In the genomic region with DNA sequence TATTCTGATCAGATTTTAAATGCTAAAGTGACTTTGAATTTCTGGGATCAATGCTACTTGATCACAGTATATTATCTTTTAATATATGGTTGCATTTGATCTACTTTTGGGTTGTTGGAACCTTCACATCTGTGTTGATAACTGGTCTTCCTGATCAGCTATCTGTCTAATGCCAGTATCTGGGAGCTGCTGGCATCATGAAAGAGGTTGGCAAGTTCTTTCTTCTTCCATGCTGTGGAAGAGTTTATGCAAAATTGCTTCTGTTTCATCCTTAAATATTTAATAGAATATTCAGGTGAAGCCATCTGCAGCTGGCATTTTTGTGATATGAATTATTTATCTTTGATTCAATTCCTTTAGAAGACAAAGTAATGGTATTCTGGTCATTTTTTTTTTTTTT, we compare ENCODE assay signal across 30 mouse cellular contexts. TPM values are rescaled to one million over a fixed set of nuclear protein-coding genes. Genes with fewer than 3 reads are reported as not detected.
"Had no signal": no experiment of that assay in that cellular context is flagged by ENCODE, and none has a peak within 500 bp of the region (broad histone marks: within the 10 kb centered on the region; RNA-seq: fewer than 3 reads in every experiment).

No protein-coding gene starts in this region.

- H3K27ac ChIP-seq: limb, embryonic 10.5 days; limb, embryonic 12.5 days; limb, embryonic 13.5 days; limb, embryonic 15.5 days; liver, embryonic 12.5 days; liver, embryonic 13.5 days; liver, embryonic 14.5 days; liver, embryonic 15.5 days; lung, embryonic 15.5 days; macrophage; midbrain, embryonic 10.5 days; midbrain, embryonic 12.5 days; midbrain, embryonic 13.5 days; midbrain, embryonic 15.5 days; neural tube, embryonic 12.5 days; neural tube, embryonic 13.5 days had no signal

- H3K4me2 ChIP-seq: limb, embryonic 12.5 days; limb, embryonic 13.5 days; limb, embryonic 15.5 days; liver, embryonic 11.5 days; liver, embryonic 12.5 days; liver, embryonic 13.5 days; liver, embryonic 15.5 days; lung, embryonic 14.5 days; lung, embryonic 15.5 days; midbrain, embryonic 12.5 days; midbrain, embryonic 13.5 days; midbrain, embryonic 15.5 days; neural tube, embryonic 12.5 days; neural tube, embryonic 13.5 days had no signal

- H3K4me1 ChIP-seq: limb, embryonic 12.5 days; limb, embryonic 15.5 days; liver, embryonic 12.5 days; liver, embryonic 13.5 days; liver, embryonic 15.5 days; lung, embryonic 15.5 days; megakaryocyte, embryonic 14.5 days; neural tube, embryonic 12.5 days had no signal

- DNase-seq: liver; liver, embryonic 13.5 days; lung, adult 18-20 months; lung, adult 2 months; lung, postnatal 10 days; lung, postnatal 14 days; lung, postnatal 36 days; lung, postnatal 4 days had no signal

- H3K36me3 ChIP-seq: limb, embryonic 10.5 days; limb, embryonic 12.5 days; limb, embryonic 13.5 days; limb, embryonic 15.5 days; liver, embryonic 12.5 days; liver, embryonic 13.5 days; liver, embryonic 15.5 days; lung, embryonic 15.5 days; midbrain, embryonic 10.5 days; midbrain, embryonic 12.5 days; midbrain, embryonic 13.5 days; midbrain, embryonic 15.5 days; neural tube, embryonic 12.5 days; neural tube, embryonic 13.5 days had no signal

- H3K4me3 ChIP-seq: limb, embryonic 10.5 days; limb, embryonic 12.5 days; limb, embryonic 13.5 days; limb, embryonic 15.5 days; liver, embryonic 12.5 days; liver, embryonic 13.5 days; liver, embryonic 15.5 days; lung, embryonic 15.5 days; megakaryocyte, embryonic 14.5 days; midbrain, embryonic 10.5 days; midbrain, embryonic 12.5 days; midbrain, embryonic 13.5 days; midbrain, embryonic 15.5 days; myocyte; neural tube, embryonic 12.5 days; neural tube, embryonic 13.5 days had no signal

- H3K9me3 ChIP-seq: limb, embryonic 10.5 days; limb, embryonic 12.5 days; limb, embryonic 13.5 days; limb, embryonic 15.5 days; liver, embryonic 12.5 days; liver, embryonic 13.5 days; liver, embryonic 15.5 days; lung, embryonic 15.5 days; midbrain, embryonic 10.5 days; midbrain, embryonic 12.5 days; midbrain, embryonic 13.5 days; midbrain, embryonic 15.5 days; neural tube, embryonic 12.5 days had no signal

- ATAC-seq: liver, embryonic 12.5 days; lung, postnatal 0 days; midbrain, embryonic 13.5 days; midbrain, embryonic 15.5 days; midbrain, embryonic 16.5 days had no signal

- H3K9ac ChIP-seq: limb, embryonic 12.5 days; limb, embryonic 13.5 days; limb, embryonic 15.5 days; liver, embryonic 12.5 days; liver, embryonic 13.5 days; liver, embryonic 14.5 days; liver, embryonic 15.5 days; lung, embryonic 14.5 days; lung, embryonic 15.5 days; midbrain, embryonic 12.5 days; midbrain, embryonic 13.5 days; midbrain, embryonic 15.5 days; neural tube, embryonic 12.5 days; neural tube, embryonic 13.5 days had no signal

- H3K27me3 ChIP-seq: limb, embryonic 12.5 days; limb, embryonic 13.5 days; limb, embryonic 15.5 days; liver, embryonic 12.5 days; liver, embryonic 13.5 days; liver, embryonic 15.5 days; lung, embryonic 15.5 days; megakaryocyte, embryonic 14.5 days; midbrain, embryonic 13.5 days; midbrain, embryonic 15.5 days; neural tube, embryonic 12.5 days; neural tube, embryonic 13.5 days had no signal

RNA-seq across cellular contexts. Expression of a gene that starts 32.6 kb away (rescaled TPM):
- polyA plus RNA-seq: liver, adult 2 months; lung, adult 2 months had no signal
